Mouse (Mus musculus): Measurements from ENCODE around the gene Tshr.
"Not testable (repeated sequence)": the region's sequence is repeated elsewhere in the genome, so short reads cannot be mapped to it uniquely, and the experiment has no call there.

Tshr gene

DNA sequence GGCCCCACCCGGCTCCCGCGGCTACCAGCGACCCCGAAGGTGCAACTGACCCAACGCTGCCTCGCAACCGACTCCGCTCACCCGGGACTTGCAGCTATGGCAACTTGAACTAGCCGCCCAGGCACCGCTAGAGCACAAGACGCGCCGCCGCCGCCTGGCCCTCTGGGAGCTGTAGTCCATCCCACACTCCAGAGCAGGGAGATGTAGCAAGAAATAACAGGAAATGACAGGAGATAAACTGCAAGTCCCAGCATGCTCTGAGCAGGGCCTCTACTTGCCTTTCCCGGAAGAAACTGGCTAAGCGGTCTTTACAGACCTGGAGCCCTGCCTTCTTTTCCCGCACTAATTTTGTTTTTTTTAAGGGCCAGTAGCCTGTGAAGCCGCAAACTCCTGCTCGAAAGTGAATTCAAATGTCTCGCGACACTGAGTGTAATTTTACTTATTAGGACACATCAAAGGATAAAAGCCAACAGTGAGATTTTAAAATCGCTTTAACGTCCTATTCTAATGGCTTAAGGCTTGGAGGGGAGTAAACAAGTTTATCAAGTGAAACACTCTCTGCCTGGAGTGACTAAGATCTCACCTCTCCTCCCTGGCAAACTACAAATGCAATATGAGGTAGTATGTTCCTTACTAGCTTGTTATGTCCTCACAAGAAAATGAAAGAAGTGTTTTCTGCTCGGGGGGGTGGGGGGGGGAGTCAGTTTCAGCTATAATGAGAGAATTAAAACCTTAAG, at the start of gene Tshr, which contains the start of gene Cep128:
Gene Tshr (plus strand): TSS at position 283 of the 737 bp plus-strand sequence.
Gene Cep128 (minus strand): TSS at position 129 of the 737 bp plus-strand sequence.
- DNase-seq, result peak; percentile 91

DNA sequence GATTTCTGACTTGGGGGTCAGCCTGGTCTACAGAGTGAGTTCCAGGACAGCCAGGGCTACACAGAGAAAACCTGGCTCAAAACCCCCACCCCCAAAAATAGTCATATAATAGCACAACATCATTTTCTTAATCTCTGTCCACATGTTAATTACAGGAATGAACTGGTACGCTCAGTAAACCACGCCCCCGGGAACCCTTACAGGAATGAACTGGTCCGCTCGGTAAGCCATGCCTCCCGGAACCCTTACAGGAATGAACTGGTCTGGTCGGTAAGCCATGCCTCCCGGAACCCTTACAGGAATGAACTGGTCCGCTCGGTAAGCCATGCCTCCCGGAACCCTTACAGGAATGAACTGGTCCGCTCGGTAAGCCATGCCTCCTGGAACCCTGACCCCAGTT, 45.7 kb upstream of the Tshr start:
- DNase-seq, result not testable (repeated sequence)

- no peak for DNase-seq
Measured at GRCm38 (mm10) chr12:91353783-91354182, 30.6 kb upstream of the Tshr start.

- no peak for DNase-seq
Measured at GRCm38 (mm10) chr12:91369173-91369572, 15.2 kb upstream of the Tshr start.

- DNase-seq, result peak; percentile 6
Measured at GRCm38 (mm10) chr12:91383516-91384264, 673 bp upstream of the Tshr start.

DNA sequence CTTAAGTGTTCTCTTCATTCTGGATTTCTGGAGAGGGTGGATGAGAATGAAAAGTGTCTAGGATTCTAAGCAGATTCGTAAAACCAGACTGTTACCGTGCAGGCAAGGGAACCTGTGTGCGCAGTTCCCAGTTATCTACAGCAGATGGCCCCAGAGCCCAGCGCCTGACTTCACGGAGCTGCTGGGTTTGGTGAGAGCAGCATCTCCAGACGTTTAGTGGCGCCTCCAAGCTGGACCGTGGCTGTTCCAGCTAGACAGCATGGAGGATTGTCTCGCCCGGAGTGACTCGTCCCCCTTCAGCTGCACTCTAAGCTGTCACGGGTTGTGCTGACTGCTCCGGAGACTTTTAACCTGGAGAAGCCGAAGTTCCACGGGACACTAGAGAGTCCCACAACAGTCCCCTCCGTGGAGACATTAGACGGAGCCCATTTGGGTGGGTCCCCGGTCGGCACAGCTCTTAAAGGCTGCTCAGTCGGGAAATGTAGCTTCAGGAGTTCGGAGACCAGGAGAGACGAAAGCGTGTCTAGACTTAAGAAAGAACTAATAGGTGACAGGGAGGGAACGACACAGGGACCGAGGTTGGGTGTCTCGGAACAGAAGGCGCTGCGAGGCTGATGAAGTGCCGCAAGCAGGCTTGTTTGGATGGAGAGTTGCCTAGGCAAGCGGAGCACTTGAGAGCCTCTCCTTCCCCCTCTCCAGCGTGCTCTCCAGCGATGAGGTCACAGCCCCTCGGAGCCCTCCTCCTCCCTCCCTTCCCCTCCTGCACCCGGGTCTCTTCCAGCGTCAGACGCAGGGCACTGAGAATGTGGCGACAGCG, 16.1 kb downstream of the Tshr start:
- DNase-seq, result peak; percentile 81

GRCm38 (mm10) chr12:91401049-91401352, 16.6 kb downstream of the Tshr start:
- DNase-seq, result no peak

- DNase-seq, result no peak
Measured at GRCm38 (mm10) chr12:91410306-91410705, 25.9 kb downstream of the Tshr start.

- DNase-seq, result no peak
Measured at GRCm38 (mm10) chr12:91412461-91413182, 28.3 kb downstream of the Tshr start.

DNA sequence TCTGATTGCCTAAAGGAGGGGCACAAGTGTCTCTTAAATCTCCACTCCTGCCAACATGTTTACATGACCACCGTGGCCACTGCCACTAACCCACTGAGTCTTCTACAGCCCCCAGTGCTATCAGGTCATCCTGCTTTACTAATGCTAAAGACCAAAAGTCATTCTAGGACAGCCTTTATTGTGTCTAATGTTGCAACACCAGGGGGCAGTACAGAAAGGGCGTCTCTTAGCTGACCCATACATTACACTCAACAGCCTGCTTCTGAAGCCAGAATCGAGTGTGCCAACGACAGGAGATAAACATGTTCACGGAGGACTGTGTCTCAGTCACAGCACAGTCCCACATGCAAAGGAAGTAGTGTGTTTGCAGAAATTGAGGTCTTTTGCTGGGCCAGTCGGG, 30.7 kb downstream of the Tshr start:
- DNase-seq, result no peak

GRCm38 (mm10) chr12:91416828-91417227, 32.5 kb downstream of the Tshr start:
- no peak for DNase-seq

DNA sequence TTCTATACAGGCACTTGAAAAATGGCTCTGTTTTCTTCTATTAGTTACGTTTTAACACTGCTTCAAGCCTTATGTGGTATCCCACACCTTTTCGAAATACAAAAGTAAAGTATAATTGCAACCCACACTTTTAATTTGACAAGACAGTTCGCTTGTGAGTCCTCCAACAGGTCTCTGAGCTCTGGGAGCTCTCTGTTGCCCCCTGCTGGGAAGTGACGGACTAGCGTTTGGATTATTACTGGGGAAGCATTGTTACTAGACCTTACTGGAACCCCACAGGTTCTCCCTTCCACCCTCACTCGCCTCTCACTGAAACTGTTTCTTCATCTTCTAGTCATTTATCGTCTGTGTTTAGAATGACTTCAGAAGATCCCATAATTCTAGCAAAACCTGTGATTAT, 34.4 kb downstream of the Tshr start:
- DNase-seq, result peak; percentile 54

DNA sequence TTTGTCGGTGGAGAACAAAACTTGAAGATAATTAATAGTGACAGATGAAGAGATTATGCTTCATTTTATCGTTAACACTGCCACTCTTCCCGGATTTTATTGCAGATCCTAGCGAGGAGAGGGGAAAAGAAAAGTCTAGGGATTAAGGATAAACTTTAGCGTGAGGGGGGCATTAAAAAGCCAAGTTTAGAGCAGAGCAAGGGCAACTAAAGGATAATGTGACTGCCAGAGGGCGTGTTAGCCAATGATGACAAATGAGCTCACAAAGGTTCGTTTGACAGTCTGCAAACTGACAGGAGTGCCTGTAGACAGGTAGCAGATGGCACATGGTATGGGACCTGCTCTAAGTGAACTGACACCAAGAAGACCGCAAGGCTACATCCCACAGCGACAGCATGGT, 36.9 kb downstream of the Tshr start:
- DNase-seq, result no peak

DNA sequence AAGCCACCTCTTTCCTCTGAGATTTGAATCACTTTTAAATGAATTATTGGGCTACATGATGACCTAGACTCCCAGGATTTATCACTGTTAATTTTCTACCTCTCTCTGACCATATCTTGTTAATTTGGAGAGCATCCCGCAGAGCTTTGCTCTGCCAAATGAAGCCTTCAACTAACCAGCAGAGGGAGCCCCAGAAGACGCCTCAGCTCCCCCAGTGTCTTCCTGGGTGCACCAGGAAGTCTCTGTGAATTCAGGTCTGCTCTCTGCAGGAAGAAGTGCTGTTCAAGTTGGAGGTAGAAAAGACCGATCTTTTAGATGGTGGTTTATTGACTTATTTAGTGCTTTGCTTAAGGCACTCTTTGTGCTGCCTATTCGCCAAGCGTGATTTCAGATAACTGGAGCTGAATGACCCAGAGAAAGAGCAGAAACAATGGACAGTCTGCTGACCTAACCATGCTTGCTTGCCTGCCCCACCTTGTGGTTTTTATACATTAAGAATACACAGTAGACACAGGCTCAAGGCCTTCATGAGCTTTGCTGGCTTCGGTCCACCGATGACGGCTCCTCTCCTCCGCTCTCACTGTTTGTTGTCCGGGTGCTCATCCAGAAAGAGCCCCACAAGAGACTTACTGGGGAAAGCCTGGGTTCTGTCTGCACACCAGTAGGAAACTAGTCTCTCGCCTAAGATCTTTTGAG, 38.9 kb downstream of the Tshr start:
- peak; percentile 27 for DNase-seq

DNA sequence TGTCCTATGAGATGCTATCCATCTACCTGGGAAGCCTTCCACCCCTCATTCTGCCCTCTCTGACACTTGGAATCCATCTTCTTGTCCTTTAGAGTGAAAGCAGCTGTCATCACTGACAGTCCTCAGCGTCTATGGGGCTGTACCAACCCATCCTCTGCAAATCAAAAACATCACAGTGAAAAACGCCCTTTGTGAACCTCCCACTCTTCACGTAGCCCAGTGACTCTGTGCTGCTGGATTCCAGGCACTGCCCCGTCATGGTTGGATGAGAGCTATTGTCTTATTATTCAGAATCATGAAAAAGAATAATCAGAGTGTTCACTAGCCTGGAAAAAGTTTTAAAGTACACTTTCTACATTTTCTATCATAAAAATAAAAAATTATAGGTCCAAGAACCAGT, 42.1 kb downstream of the Tshr start:
- DNase-seq, result no peak

- DNase-seq, result no peak
Measured at GRCm38 (mm10) chr12:91427129-91427528, 42.8 kb downstream of the Tshr start.

DNA sequence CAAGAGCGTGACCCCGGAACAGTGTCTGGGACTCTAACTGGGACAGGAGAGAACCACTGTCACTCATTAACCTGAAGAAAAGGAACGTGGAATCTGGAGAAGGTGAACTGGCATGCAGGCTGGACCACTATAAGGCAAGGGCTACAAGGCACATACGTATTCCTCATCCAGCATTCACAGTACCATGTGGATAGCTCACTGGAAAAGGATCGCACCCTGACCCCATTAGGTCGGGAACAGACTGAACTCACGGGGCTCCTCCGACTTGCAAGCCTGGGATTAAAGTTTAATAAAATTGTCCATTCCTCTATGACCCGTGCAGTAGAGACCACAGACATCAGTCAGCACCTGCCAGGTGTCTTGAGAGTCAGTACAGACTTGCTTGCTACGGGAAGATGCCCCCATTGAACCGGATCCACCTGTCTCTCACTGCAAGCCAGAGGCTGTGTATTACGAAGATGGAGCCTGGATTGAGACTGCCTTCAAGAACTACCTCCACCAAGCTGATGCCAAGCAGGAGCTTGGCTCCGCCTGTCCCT, 97.9 kb downstream of the Tshr start:
- no peak for DNase-seq

DNA sequence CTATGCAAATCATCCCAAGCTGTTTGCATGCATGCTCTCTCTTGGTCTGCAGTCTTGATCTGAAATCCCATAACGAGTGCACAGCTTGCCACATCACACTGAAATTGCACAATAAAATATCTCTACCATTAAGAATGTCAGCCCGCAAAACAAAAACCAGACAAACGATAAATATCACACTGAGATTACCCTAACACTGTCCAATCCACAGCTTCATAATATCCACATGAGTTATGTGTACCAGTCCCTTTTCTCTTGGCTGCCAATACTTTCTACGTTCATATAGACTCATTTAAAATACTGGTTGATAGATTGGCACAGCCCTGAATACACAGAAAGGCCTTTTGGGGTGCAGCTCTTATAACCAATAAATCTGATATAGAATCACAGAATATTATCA, 102.0 kb downstream of the Tshr start:
- DNase-seq, result no peak

- no peak for DNase-seq
Measured at GRCm38 (mm10) chr12:91488406-91488805, 104.0 kb downstream of the Tshr start.

DNA sequence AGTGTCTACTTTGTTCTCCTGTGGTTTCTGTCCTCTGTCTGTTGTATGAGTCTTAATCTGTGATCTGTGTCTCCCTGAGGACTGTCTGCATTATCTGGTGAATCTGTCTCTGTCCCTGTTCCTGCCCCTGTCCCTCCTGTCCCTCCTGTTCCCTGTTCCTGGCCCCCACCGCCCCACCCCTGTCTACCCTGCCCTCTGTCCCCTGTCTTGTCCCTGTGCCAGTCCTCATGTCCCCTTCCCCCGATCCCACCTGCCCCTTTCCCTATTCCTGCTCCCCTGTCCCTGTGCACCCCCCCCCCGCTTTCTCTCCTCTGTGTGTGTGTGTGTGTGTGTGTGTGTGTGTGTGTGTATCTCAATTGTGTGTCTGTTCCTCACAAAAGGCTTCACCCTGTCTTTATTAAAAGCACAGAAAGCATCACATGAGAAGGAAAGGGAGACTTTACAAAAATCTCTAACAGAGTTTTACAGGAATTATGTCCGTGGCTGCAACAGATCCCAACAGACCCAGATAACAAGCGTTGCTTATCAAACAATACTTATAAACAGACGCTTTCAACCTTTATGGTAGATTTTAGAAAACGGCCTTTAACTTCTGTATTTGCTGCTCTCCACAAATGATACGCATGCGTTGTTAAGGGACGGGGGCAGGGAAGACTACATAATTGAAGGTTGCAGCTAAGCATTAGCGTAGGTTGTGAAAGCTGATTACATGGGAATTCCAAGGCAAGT, 111.3 kb downstream of the Tshr start:
- DNase-seq, result no peak

DNA sequence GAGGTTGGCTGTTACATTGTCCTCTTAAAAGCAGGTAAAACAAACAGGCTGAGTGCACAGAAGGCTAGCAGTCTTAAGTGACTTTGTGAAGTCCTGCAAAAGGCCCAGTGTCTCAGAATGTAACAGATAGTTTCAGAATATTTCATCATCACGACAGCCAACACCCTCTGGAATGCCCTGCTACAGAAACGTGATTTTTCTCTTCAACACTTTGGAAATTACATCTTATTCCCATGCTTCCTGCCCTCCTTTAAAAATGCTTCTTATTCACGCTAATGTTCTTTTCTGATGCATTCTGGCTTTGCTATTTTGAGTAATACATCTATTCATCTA, 111.8 kb downstream of the Tshr start:
- DNase-seq, result no peak

Data from right cerebral cortex, postnatal 14 days (tissue).